Mouse (Mus musculus) left cerebral cortex, adult 6 months (tissue): Measurements from ENCODE around the gene Olfr495. TPM values are rescaled to one million over a fixed set of nuclear protein-coding genes. Genes with fewer than 3 reads are reported as not detected.

Source experiments
- long read RNA-seq, 2 experiments: library from polyadenylated mRNA; unstranded; transcript quantifications; one replicate each; pipeline ENCODE4 v2.0.0; 2019 to 2020
- polyA plus RNA-seq: library from polyadenylated mRNA; unstranded; fragments of <200 nt; fragmentation: Nextera tagmentation; gene quantifications from 2 replicates; pipeline ENCODE4 v1.2.3, GENCODE M21; 2021

Olfr495 gene
- polyA plus RNA-seq: not detected in 2 replicates
- long read RNA-seq, experiment 1: 0 reads
- long read RNA-seq, experiment 2: 0 reads

GRCm38 (mm10) chr7:108392867-108393266 lies at the start of gene Olfr495:
Olfr495 (plus strand) TSS chr7:108393167.

DNA sequence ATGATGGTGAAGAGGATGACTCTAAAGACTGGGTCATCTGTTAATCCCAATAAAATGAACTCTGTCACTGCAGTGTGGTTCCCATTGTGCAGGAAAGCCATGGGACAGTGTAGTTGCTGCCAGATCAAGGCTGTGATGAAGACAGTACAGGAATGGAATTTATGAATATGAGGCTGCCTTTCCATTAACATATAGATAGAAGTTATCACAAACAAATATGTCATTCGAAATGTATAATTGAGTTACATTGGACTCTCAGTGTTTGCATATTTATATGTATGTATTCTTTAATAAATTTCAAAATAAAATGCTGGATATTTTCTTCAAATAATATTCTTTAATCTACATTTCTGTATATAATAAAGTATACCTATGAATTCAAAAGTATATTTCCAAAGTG lies 46.1 kb upstream of the Olfr495 start, which contains the start of gene Olfr493:
TSS of gene Olfr493 (minus strand) at position 101 of the 400 bp plus-strand sequence.

DNA sequence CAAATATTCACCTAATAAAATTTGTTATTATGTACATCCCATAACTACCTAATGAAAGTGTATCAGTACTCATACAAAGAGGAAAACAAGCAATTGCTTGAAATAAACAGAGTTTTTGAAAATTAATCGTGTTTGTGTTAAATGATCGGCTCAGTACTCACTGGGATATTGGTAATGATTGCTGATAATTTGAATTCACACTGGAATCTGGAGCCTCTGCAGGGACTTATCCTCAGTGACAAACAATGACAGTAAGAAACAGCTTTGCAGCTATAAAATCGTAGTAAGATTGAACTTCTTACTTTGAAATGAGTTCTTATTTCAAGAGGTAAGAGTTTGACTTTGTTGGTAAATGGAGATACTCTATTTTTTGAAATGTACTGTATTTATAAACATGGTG lies 27.9 kb upstream of the Olfr495 start, which contains the start of gene Olfr494:
TSS of gene Olfr494 (plus strand) at position 301 of the 400 bp plus-strand sequence.

DNA sequence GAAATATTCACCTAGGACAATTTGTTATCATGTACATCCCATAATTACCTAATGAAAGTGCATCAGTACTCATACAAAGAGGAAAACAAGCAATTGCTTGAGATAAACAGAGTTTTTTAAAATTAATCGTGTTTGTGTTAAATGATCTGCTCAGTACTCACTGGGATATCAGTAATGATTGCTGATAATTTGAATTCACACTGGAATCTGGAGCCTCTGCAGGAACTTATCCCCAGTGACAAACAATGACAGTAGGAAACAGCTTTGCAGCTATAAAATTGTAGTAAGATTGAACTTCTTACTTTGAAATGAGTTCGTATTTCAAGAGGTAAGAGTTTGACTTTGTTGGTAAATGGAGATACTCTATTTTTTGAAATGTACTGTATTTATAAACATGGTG lies 27.2 kb downstream of the Olfr495 start, which contains the start of gene Olfr497:
TSS of gene Olfr497 (plus strand) at position 301 of the 400 bp plus-strand sequence.

Other genes starting within 250 kb of the Olfr495 start
- gene Olfr485, start 233.3 kb upstream of the Olfr495 start, polyA plus RNA-seq: not detected in 2 replicates
- gene Olfr486, start 220.4 kb upstream of the Olfr495 start, polyA plus RNA-seq: not detected in 2 replicates
- gene Olfr487, start 178.5 kb upstream of the Olfr495 start, polyA plus RNA-seq: not detected in 2 replicates
- gene Olfr488, start 134.8 kb upstream of the Olfr495 start, polyA plus RNA-seq: not detected in 2 replicates
- gene Olfr490, start 104.2 kb upstream of the Olfr495 start, polyA plus RNA-seq: not detected in 2 replicates
- gene Olfr491, start 79.7 kb upstream of the Olfr495 start, polyA plus RNA-seq: not detected in 2 replicates
- gene Olfr492, start 69.5 kb upstream of the Olfr495 start, polyA plus RNA-seq: not detected in 2 replicates
- gene Olfr493, start 46.2 kb upstream of the Olfr495 start, polyA plus RNA-seq: not detected in 2 replicates
- gene Olfr494, start 27.8 kb upstream of the Olfr495 start, polyA plus RNA-seq: not detected in 2 replicates
- gene Olfr497, start 27.3 kb downstream of the Olfr495 start, polyA plus RNA-seq: not detected in 2 replicates
- gene Olfr498, start 72.2 kb downstream of the Olfr495 start, polyA plus RNA-seq: not detected in 2 replicates
- gene Olfr502, start 131.9 kb downstream of the Olfr495 start, polyA plus RNA-seq: not detected in 2 replicates
- not detected in 2 replicates for gene Olfr503, start 151.4 kb downstream of the Olfr495 start, polyA plus RNA-seq
- gene Olfr504, start 172.6 kb downstream of the Olfr495 start, polyA plus RNA-seq: not detected in 2 replicates
- not detected in 2 replicates for gene Olfr506, start 217.6 kb downstream of the Olfr495 start, polyA plus RNA-seq
- not detected in 2 replicates for gene Olfr507, start 228.6 kb downstream of the Olfr495 start, polyA plus RNA-seq
- not detected in 2 replicates for gene Olfr508, start 236.8 kb downstream of the Olfr495 start, polyA plus RNA-seq